In the genomic region with DNA sequence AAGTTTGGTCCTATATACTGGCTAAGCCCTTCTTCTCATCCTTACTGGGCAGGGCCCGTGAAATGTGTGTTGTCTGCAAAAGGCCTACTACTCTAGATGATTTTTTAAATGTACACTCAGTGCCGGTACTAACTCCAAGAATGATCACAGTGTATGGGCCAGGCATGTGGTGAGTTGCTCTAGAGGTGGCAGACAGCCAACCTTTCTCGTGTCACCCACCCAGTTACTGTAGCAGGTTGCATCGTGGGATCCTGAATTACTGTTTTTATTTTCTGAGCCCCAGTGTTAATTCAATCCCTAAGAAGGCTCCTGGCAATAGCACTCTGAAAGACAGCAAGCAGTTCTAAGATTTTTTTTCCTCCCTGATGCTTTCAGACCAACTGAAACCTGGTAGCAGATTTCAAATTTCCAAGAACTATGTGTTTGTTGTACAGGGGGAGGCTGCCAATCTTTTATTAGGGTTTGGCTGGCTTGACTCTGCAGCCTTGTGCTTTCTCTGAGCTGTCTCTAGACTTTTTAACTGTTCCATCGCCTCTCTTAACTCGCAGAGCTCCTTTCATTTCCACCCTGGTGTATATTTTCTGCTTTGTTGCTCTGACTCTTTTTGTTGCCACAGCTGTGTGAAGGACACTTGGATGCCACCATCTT, we compare ENCODE assay signal across 18 mouse cellular contexts. TPM values are rescaled to one million over a fixed set of nuclear protein-coding genes. Genes with fewer than 3 reads are reported as not detected.
DNase-seq lines count a peak whose midpoint lies in the region; ATAC-seq and TF ChIP-seq lines count a peak whose summit lies in the region.
"Had no signal": no experiment of that assay in that cellular context is flagged by ENCODE, and none has a peak within 500 bp of the region (broad histone marks: within the 10 kb centered on the region; RNA-seq: fewer than 3 reads in every experiment).

No protein-coding gene starts in this region.

- TF ChIP-seq POLR2A in limb, embryonic 14.5 days (IDR thresholded peaks at IDR 0.05; ENCODE audit: borderline replicate concordance, extremely low read depth, insufficient read depth, insufficient read length): no peak

- H3K27ac ChIP-seq in lung, embryonic 14.5 days (ENCODE audit: low read depth): no peak overlapping the region
- 0 out of 2 replicates have a peak overlapping the region, but pooled peaks have one; percentile 43 for H3K27ac ChIP-seq in limb, embryonic 14.5 days (replicated peaks; ENCODE audit: low read depth, low read length)
- H3K27ac ChIP-seq: forebrain, embryonic 12.5 days; heart, adult 2 months; hindbrain, embryonic 10.5 days; layer of hippocampus, adult 2 months; liver, embryonic 12.5 days had no signal

- no peak for TF ChIP-seq CTCF in lung, embryonic 14.5 days (IDR thresholded peaks at IDR 0.05; ENCODE audit: low read depth)

- no peaks in the 10 kb centered on the region for H3K36me3 ChIP-seq in lung, embryonic 14.5 days (ENCODE audit: insufficient read depth)
- H3K36me3 ChIP-seq in limb, embryonic 14.5 days (ENCODE audit: control insufficient read depth, insufficient read depth, low read length): no peaks in the 10 kb centered on the region
- H3K36me3 ChIP-seq: forebrain, embryonic 12.5 days; hindbrain, embryonic 10.5 days; liver, embryonic 12.5 days had no signal

- H3K4me2 ChIP-seq in lung, embryonic 14.5 days: no peak overlapping the region
- H3K4me2 ChIP-seq in limb, embryonic 14.5 days (replicated peaks; ENCODE audit: low read depth, low read length, severe bottlenecking): no peak overlapping the region
- H3K4me2 ChIP-seq: forebrain, embryonic 12.5 days; liver, embryonic 12.5 days had no signal

- no peaks in the 10 kb centered on the region for H3K4me1 ChIP-seq in lung, embryonic 14.5 days (ENCODE audit: insufficient read depth)
- no peaks in the 10 kb centered on the region for H3K4me1 ChIP-seq in limb, embryonic 14.5 days (ENCODE audit: control insufficient read depth, insufficient read depth, low read length)
- H3K4me1 ChIP-seq: forebrain, embryonic 12.5 days; hindbrain, embryonic 10.5 days; liver, embryonic 12.5 days had no signal

- no peak overlapping the region for H3K4me3 ChIP-seq in lung, embryonic 14.5 days (ENCODE audit: low read depth, low read length)
- no peak overlapping the region for H3K4me3 ChIP-seq in limb, embryonic 14.5 days (replicated peaks; ENCODE audit: low read length)
- H3K4me3 ChIP-seq: forebrain, embryonic 12.5 days; heart, adult 2 months; hindbrain, embryonic 10.5 days; layer of hippocampus, adult 2 months; liver, embryonic 12.5 days had no signal

- ATAC-seq in lung, embryonic 14.5 days (ENCODE audit: insufficient read depth): no peak
- ATAC-seq in limb, embryonic 14.5 days (ENCODE audit: low FRiP score, low read depth): peak; percentile 62
- ATAC-seq in granulocyte monocyte progenitor cell, adult 5-6 weeks (replicated peaks; ENCODE audit: poor library complexity, severe bottlenecking): no peak
- ATAC-seq: CD4-positive, CD25-positive, alpha-beta regulatory T cell, adult 4 months; liver, embryonic 12.5 days had no signal

- 48% methylated on average over 6 of the region's 6 CpGs for WGBS in lung, embryonic 14.5 days
- WGBS in limb, embryonic 14.5 days: 39% methylated on average over 6 of the region's 6 CpGs

- H3K9me3 ChIP-seq in lung, embryonic 14.5 days (ENCODE audit: low read depth, low read length): no peaks in the 10 kb centered on the region
- H3K9me3 ChIP-seq in limb, embryonic 14.5 days (ENCODE audit: control insufficient read depth, low read length): no peaks in the 10 kb centered on the region
- H3K9me3 ChIP-seq: forebrain, embryonic 12.5 days; hindbrain, embryonic 10.5 days; liver, embryonic 12.5 days had no signal

- no peaks in the 10 kb centered on the region for H3K27me3 ChIP-seq in lung, embryonic 14.5 days (ENCODE audit: insufficient read depth, low read length)
- no peaks in the 10 kb centered on the region for H3K27me3 ChIP-seq in limb, embryonic 14.5 days (ENCODE audit: control insufficient read depth, insufficient read depth, low read length)
- H3K27me3 ChIP-seq: liver, embryonic 12.5 days had no signal

- DNase-seq in frontal cortex, postnatal 36 days (ENCODE audit: low spot score in 2 of 2): peak; percentile 1 to 8
- DNase-seq in frontal cortex, postnatal 14 days (ENCODE audit: low spot score in 2 of 2): no peak
- DNase-seq in lung, embryonic 14.5 days: peak; percentile 7
- no peak for DNase-seq in lung, adult 18-20 months
- DNase-seq in NIH3T3 (ENCODE audit: low read depth): peak; percentile 66
- peak; percentile 58 for DNase-seq in limb, embryonic 14.5 days (ENCODE audit: low spot score)
- DNase-seq in embryo, embryonic 10.5 days (ENCODE audit: low spot score): no peak
- DNase-seq: adrenal gland, postnatal 14 days; cerebellum, adult 11 months; embryo, embryonic 11 days; heart, adult 2 months; kidney, adult 11 months had no signal

- no peak overlapping the region for H3K9ac ChIP-seq in lung, embryonic 14.5 days
- H3K9ac ChIP-seq in limb, embryonic 14.5 days (ENCODE audit: low read depth, low read length, severe bottlenecking): no peak overlapping the region
- H3K9ac ChIP-seq: forebrain, embryonic 12.5 days; liver, embryonic 12.5 days had no signal

RNA-seq across cellular contexts. Expression of a gene that starts 31.0 kb away (rescaled TPM):
- 36.8 and 42.0 TPM in 2 replicates for polyA plus RNA-seq in lung, embryonic 14.5 days (2014; fragmentation: Nextera tagmentation; extraction: Ambion mirVana)
- polyA plus RNA-seq in limb, embryonic 14.5 days (2012; rRNA removed): 62.2 and 71.4 TPM in 2 replicates
- 40.1 and 48.1 TPM in 2 replicates for polyA plus RNA-seq in limb, embryonic 14.5 days (2014; fragmentation: Nextera tagmentation; extraction: Ambion mirVana)
- 38.0 and 44.1 TPM in 2 replicates for total RNA-seq in granulocyte monocyte progenitor cell, adult 5-6 weeks (2014; fragmentation: Nextera tagmentation)
- total RNA-seq in granulocyte monocyte progenitor cell, adult 5-6 weeks (2017): 46.0 and 49.8 TPM in 2 replicates

Comparison
In these comparisons a context has a peak if more than half of its experiments do, and no peak if none do; other contexts are left out.
1. DNase-seq: peak in frontal cortex, postnatal 36 days (2 of 2), lung, embryonic 14.5 days (single experiment), NIH3T3 (single experiment) and limb, embryonic 14.5 days (single experiment); none in frontal cortex, postnatal 14 days (0 of 2), lung, adult 18-20 months (0 of 2) and embryo, embryonic 10.5 days (single experiment).